Mouse (Mus musculus) MEL (cell line): ENCODE data around the gene Clic1. TPM values are rescaled to one million over a fixed set of nuclear protein-coding genes. Genes with fewer than 3 reads are reported as not detected.

Experiments used
- DNase-seq: peaks from one replicate; pipeline ENCODE4 v3.0.0; 2011; ENCODE audit warnings: low read depth, low spot score
- H3K27ac ChIP-seq: 2 replicates; pipeline ENCODE4 v1.5.1; 2012; ENCODE audit warnings: low read depth, mild to moderate bottlenecking, control low read depth, low read length, moderate library complexity; ENCODE audit not compliant: control insufficient read depth
- H3K27me3 ChIP-seq, 2 experiments: fragments of 150-350 bp in 1 of 2; sonication (generic) in 1 of 2; 2 replicates each; pipeline ENCODE4 v1.6.1; 2012; ENCODE audit warnings: low read length in 2 of 2, mild to moderate bottlenecking in 2 of 2, improper control_type of control experiment in 1 of 2, moderate library complexity in 1 of 2; ENCODE audit not compliant: insufficient read depth in 2 of 2, control insufficient read depth in 1 of 2
- H3K36me3 ChIP-seq, 2 experiments: 2 replicates each; pipeline ENCODE4 v1.6.1; 2012 to 2014; ENCODE audit warnings: low read length in 2 of 2, improper control_type of control experiment in 1 of 2, inconsistent platforms in 1 of 2, mild to moderate bottlenecking in 1 of 2; ENCODE audit not compliant: insufficient read depth in 2 of 2, control insufficient read depth in 1 of 2
- H3K4me1 ChIP-seq, 2 experiments: fragments of 150-350 bp in 1 of 2; sonication (generic) in 1 of 2; 2 replicates each; pipeline ENCODE4 v1.6.1; 2012; ENCODE audit warnings: low read length in 2 of 2, improper control_type of control experiment in 1 of 2, mild to moderate bottlenecking in 1 of 2; ENCODE audit not compliant: insufficient read depth in 2 of 2, control insufficient read depth in 1 of 2
- H3K4me3 ChIP-seq, 2 experiments: fragments of 150-350 bp in 1 of 2; sonication (generic) in 1 of 2; 2 replicates each; pipeline ENCODE4 v1.5.1; 2012; ENCODE audit warnings: low read depth in 2 of 2, low read length in 2 of 2, mild to moderate bottlenecking in 2 of 2, moderate library complexity in 2 of 2, control low read depth in 1 of 2, improper control_type of control experiment in 1 of 2; ENCODE audit not compliant: control insufficient read depth in 1 of 2, insufficient read depth in 1 of 2
- H3K79me2 ChIP-seq: 2 replicates; pipeline ENCODE4 v1.6.1; 2012; ENCODE audit warnings: mild to moderate bottlenecking, low read length, moderate library complexity; ENCODE audit not compliant: control insufficient read depth, poor library complexity, insufficient read depth
- H3K9ac ChIP-seq: 2 replicates; pipeline ENCODE4 v1.6.1; 2012; ENCODE audit warnings: low read depth, mild to moderate bottlenecking, control low read depth, low read length, moderate library complexity; ENCODE audit not compliant: control insufficient read depth, poor library complexity, severe bottlenecking
- H3K9me3 ChIP-seq: fragments of 150-350 bp; sonication (generic); replicated peaks from 2 replicates; pipeline ENCODE4 v1.6.1; 2012; ENCODE audit warnings: mild to moderate bottlenecking, low read length, improper control_type of control experiment, moderate library complexity; ENCODE audit not compliant: insufficient read depth
- CHD1 ChIP-seq: IDR thresholded peaks from 2 replicates; pipeline ENCODE4 v1.6.1; 2012; ENCODE audit warnings: low read depth, mild to moderate bottlenecking, inconsistent platforms, low read length, improper control_type of control experiment
- ELF1 ChIP-seq: IDR thresholded peaks from 2 replicates; pipeline ENCODE4 v1.6.1; 2014; ENCODE audit warnings: low read depth, mild to moderate bottlenecking, inconsistent platforms, low read length, improper control_type of control experiment, moderate library complexity
- EP300 ChIP-seq, 2 experiments: IDR thresholded peaks; 2 replicates each; pipeline ENCODE4 v1.6.1; 2011; ENCODE audit warnings: improper control_type of control experiment in 2 of 2, low read length in 2 of 2, low read depth in 1 of 2, mild to moderate bottlenecking in 1 of 2
- GABPA ChIP-seq: IDR thresholded peaks from 2 replicates; pipeline ENCODE4 v1.6.1; 2012; ENCODE audit warnings: low read depth, mild to moderate bottlenecking, inconsistent platforms, low read length, improper control_type of control experiment, moderate library complexity
- GATA1 ChIP-seq: IDR thresholded peaks from 2 replicates; pipeline ENCODE4 v1.6.1; 2011; ENCODE audit warnings: low read depth, low read length, improper control_type of control experiment
- HCFC1 ChIP-seq: IDR thresholded peaks from 2 replicates; pipeline ENCODE4 v1.6.1; 2012; ENCODE audit warnings: low read depth, mild to moderate bottlenecking, inconsistent platforms, low read length, improper control_type of control experiment, moderate library complexity
- MAFK ChIP-seq: IDR thresholded peaks from 2 replicates; pipeline ENCODE4 v1.6.1; 2011; ENCODE audit warnings: low read depth, mild to moderate bottlenecking, low read length, improper control_type of control experiment, borderline replicate concordance
- MYB ChIP-seq: IDR thresholded peaks from 2 replicates; pipeline ENCODE4 v1.6.1; 2011; ENCODE audit warnings: mild to moderate bottlenecking, low read depth, low read length, improper control_type of control experiment
- POLR2AphosphoS2 ChIP-seq: IDR thresholded peaks from 2 replicates; pipeline ENCODE4 v1.6.1; 2011; ENCODE audit warnings: low read length, improper control_type of control experiment
- POLR2AphosphoS5 ChIP-seq: IDR thresholded peaks from 2 replicates; pipeline ENCODE4 v1.6.1; 2012; ENCODE audit warnings: low read depth, borderline replicate concordance, mild to moderate bottlenecking, inconsistent platforms, low read length, moderate library complexity, mixed read lengths
- RCOR1 ChIP-seq: IDR thresholded peaks from 2 replicates; pipeline ENCODE4 v1.6.1; 2012; ENCODE audit warnings: low read depth, mild to moderate bottlenecking, inconsistent platforms, low read length, improper control_type of control experiment
- SIN3A ChIP-seq: IDR thresholded peaks from 2 replicates; pipeline ENCODE4 v1.6.1; 2012; ENCODE audit warnings: low read length, improper control_type of control experiment, inconsistent platforms
- TCF12 ChIP-seq: IDR thresholded peaks from 2 replicates; pipeline ENCODE4 v1.6.1; 2014; ENCODE audit warnings: low read depth, mild to moderate bottlenecking, inconsistent platforms, low read length, improper control_type of control experiment, moderate library complexity
- USF1 ChIP-seq: IDR thresholded peaks from 2 replicates; pipeline ENCODE4 v1.6.1; 2014; ENCODE audit warnings: low read depth, mild to moderate bottlenecking, inconsistent platforms, low read length, improper control_type of control experiment, moderate library complexity
- ZNF384 ChIP-seq: IDR thresholded peaks from 2 replicates; pipeline ENCODE4 v1.6.1; 2012; ENCODE audit warnings: low read depth, mild to moderate bottlenecking, inconsistent platforms, low read length, improper control_type of control experiment
- polyA plus RNA-seq, 2 experiments: library from polyadenylated mRNA; stranded (reverse) in 1 of 2; unstranded in 1 of 2; fragments of >175 nt in 1 of 2; fragments of >200 nt in 1 of 2; gene quantifications; 2 replicates each; pipeline versions ENCODE4 v1.2.1 to v1.2.4; 2012; ENCODE audit warnings: low replicate concordance in 2 of 2, low read depth in 1 of 2; ENCODE audit not compliant: insufficient read length in 2 of 2, insufficient read depth in 1 of 2, missing spikeins in 1 of 2
- total RNA-seq: library from RNA; depleted of rRNA; stranded (reverse); fragments of 300-350 nt; gene quantifications from 2 replicates; pipeline ENCODE4 v1.2.3, GENCODE M21; 2012

Gene Clic1
- total and polyA plus RNA-seq, 3 experiments = 309 to 335 (median 333) TPM

DNA sequence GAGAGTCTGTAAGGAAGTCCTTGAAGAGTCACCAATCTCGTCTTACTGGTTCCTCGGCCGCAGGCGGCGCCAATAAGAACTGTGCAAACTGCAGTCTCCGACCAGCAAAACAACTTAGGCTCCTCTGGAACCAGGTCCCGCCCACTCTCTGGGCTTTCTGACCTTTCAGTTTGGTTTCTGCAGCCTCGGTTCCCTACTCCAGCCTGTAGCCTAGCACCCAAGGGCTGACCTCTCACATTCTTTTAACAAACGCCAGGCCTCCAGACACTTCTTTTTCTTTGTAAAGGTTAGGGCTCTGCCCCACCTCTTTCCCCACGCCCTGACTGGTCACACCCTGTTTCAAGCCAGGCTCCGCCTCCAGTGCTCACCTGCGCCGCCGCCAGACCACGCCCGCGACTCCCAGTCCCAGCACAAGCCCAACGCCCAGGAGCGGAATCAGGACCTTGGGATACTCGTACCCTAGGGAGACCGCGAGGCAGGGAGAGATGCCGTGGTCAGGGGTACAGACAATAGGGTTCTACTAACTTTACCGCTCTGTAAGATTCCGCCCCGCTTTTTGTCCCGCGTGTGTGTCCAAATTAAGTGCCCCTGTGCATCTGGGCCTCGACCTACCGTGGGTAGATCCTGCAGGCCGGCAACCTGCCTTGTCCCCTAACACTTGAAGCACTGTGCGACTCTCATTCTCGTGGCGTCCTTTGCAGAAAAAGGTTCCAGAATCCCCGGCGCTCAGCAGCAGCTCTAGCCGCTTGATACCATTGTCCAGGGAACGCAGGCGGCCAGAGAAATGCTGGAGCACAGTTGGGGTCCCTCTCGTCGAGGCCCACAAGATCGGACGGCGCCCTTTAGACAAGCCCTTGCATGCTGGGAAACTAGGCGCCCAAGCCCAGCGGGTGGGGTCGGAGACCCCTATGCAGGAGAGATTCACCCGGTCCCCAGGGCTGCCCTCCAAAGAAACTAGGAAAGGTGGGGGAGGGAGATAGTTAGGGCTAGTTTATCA lies 15.5 kb downstream of the Clic1 start, which contains the start of gene Ly6g6c:
Gene Ly6g6c, plus strand, starts transcription at position 438 of the 997 bp plus-strand sequence.
- Histone ChIP-seq H3K4me3 (no peak within 1 kb of the TSS), H3K4me1 (peaks cover 0 to 9% of the 10 kb centered on the region in 2 experiments; a peak in 3 of 4 replicates), H3K36me3 (no peaks in the 10 kb centered on the region; a peak in 1 of 4 replicates), H3K79me2 (no peaks in the 10 kb centered on the region), H3K9ac (no peak within 1 kb of the TSS), H3K9me3 (no peaks in the 10 kb centered on the region), H3K27me3 (no peaks in the 10 kb centered on the region), H3K27ac (no peak within 1 kb of the TSS)
- DNase-seq = no peak
- TF ChIP-seq USF1 = no peak
- no peak for TF ChIP-seq CHD1
- TF ChIP-seq TCF12 = no peak
- TF ChIP-seq GABPA = no peak
- TF ChIP-seq ELF1 = no peak
- TF ChIP-seq HCFC1 = no peak
- TF ChIP-seq POLR2AphosphoS5 = no peak
- no peak for TF ChIP-seq ZNF384
- TF ChIP-seq RCOR1 = no peak
- TF ChIP-seq POLR2AphosphoS2 = no peak
- TF ChIP-seq EP300 (IDR thresholded peaks at IDR 0.05; ENCODE audit: low read depth in 1 of 2, low read length in 2 of 2) = no peak
- no peak for TF ChIP-seq MAFK

- DNase-seq = no peak
- H3K4me1 ChIP-seq = peaks cover 0 to 15% of the 10 kb centered on the region in 2 experiments; a peak in 3 of 4 replicates
- no peaks in the 10 kb centered on the region for H3K27me3 ChIP-seq
- no peaks in the 10 kb centered on the region; a peak in 1 of 4 replicates for H3K36me3 ChIP-seq
- no peaks in the 10 kb centered on the region for H3K79me2 ChIP-seq
- no peak within 1 kb of the TSS for H3K9ac ChIP-seq
- TF ChIP-seq SIN3A = no peak
- no peak for TF ChIP-seq ZNF384
- no peak for TF ChIP-seq MYB
- TF ChIP-seq GATA1 = no peak
- H3K9me3 ChIP-seq = no peaks in the 10 kb centered on the region
- no peak within 1 kb of the TSS for H3K4me3 ChIP-seq
- H3K27ac ChIP-seq = no peak within 1 kb of the TSS
These were observed 16.3 kb downstream of the Clic1 start, which contains the start of gene Mpig6b for GRCm38 (mm10) chr17:35066084-35066483. Gene Mpig6b, minus strand, starts transcription at chr17:35066184.
